Mouse (Mus musculus): ENCODE results near the gene Rab26.

Rab26 gene

GRCm38 (mm10) chr17:24507806-24508460, 26.1 kb downstream of the Rab26 start:
- no peak for DNase-seq (ENCODE audit: low read depth, low spot score)

GRCm38 (mm10) chr17:24507129-24507664, 26.8 kb downstream of the Rab26 start:
- no peak for DNase-seq (ENCODE audit: low read depth, low spot score)

GRCm38 (mm10) chr17:24506332-24507070, 27.5 kb downstream of the Rab26 start:
- no peak for DNase-seq (ENCODE audit: low read depth, low spot score)

GRCm38 (mm10) chr17:24505286-24505955, 28.6 kb downstream of the Rab26 start:
- no peak for DNase-seq (ENCODE audit: low read depth, low spot score)

- DNase-seq (ENCODE audit: low read depth, low spot score): no peak
Observed at GRCm38 (mm10) chr17:24504085-24504484, 29.9 kb downstream of the Rab26 start.

GRCm38 (mm10) chr17:24502208-24502607, 31.8 kb downstream of the Rab26 start:
- DNase-seq (ENCODE audit: low read depth, low spot score): peak; percentile 29

- no peak for DNase-seq (ENCODE audit: low read depth, low spot score)
Observed at GRCm38 (mm10) chr17:24496026-24496425, 38.0 kb downstream of the Rab26 start.

GRCm38 (mm10) chr17:24495443-24495842, 38.6 kb downstream of the Rab26 start:
- DNase-seq (ENCODE audit: low read depth, low spot score): no peak

GRCm38 (mm10) chr17:24494627-24495335, 39.2 kb downstream of the Rab26 start:
- DNase-seq (ENCODE audit: low read depth, low spot score): peak; percentile 72

GRCm38 (mm10) chr17:24490399-24490798, 43.6 kb downstream of the Rab26 start:
- no peak for DNase-seq (ENCODE audit: low read depth, low spot score)

GRCm38 (mm10) chr17:24489265-24490030, 44.6 kb downstream of the Rab26 start:
- no peak for DNase-seq (ENCODE audit: low read depth, low spot score)

GRCm38 (mm10) chr17:24488662-24489264, 45.2 kb downstream of the Rab26 start:
- DNase-seq (ENCODE audit: low read depth, low spot score): peak; percentile 57

- DNase-seq (ENCODE audit: low read depth, low spot score): peak; percentile 35
Observed at GRCm38 (mm10) chr17:24488186-24488661, 45.8 kb downstream of the Rab26 start, which contains the start of gene Caskin1. Gene Caskin1, plus strand, starts transcription at chr17:24488601.

- DNase-seq (ENCODE audit: low read depth, low spot score): peak; percentile 29
Observed at GRCm38 (mm10) chr17:24485090-24485860, 48.7 kb downstream of the Rab26 start.

- no peak for DNase-seq (ENCODE audit: low read depth, low spot score)
Observed at GRCm38 (mm10) chr17:24483495-24483894, 50.5 kb downstream of the Rab26 start.

GRCm38 (mm10) chr17:24481027-24481815, 52.8 kb downstream of the Rab26 start:
- DNase-seq (ENCODE audit: low read depth, low spot score): no peak

- DNase-seq (ENCODE audit: low read depth, low spot score): no peak
Observed at GRCm38 (mm10) chr17:24480201-24480826, 53.7 kb downstream of the Rab26 start.

GRCm38 (mm10) chr17:24479431-24479830, 54.6 kb downstream of the Rab26 start:
- DNase-seq (ENCODE audit: low read depth, low spot score): no peak

Data from CD4-positive, CD25-positive, alpha-beta regulatory T cell, adult 2 months (primary cell).